Mouse (Mus musculus): Measurements from ENCODE around the gene Slc4a8.

Gene Slc4a8

GRCm38 (mm10) chr15:100832784-100833183, 71.2 kb downstream of the Slc4a8 start:
- DNase-seq, result no peak

DNA sequence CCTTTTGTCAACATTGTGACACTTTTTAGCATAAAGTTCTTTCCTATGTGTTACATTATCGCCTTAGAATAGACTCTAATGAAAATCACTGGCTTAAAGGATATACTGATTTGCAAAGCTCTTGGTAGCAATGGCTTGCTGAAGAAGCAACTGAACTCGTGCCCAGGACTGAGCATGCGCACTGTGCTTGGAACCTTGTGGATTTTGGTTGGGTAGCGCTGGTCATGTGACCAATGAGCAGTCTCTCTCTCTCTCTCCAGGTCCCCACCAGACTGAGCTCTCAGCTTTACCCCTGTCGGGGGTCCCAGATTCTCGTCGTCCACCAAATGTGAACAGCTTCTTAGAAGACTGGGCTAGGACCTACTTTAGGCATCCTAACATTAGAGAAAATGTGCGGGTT, 75.2 kb downstream of the Slc4a8 start:
- no peak for DNase-seq

GRCm38 (mm10) chr15:100838607-100839207, 77.2 kb downstream of the Slc4a8 start:
- peak; percentile 82 to 83 for DNase-seq

GRCm38 (mm10) chr15:100844336-100844735, 82.8 kb downstream of the Slc4a8 start:
- no peak for DNase-seq

GRCm38 (mm10) chr15:100845049-100845879, 83.7 kb downstream of the Slc4a8 start:
- DNase-seq, result peak; percentile 46 to 51

- DNase-seq, result no peak
Observed at GRCm38 (mm10) chr15:100847193-100847592, 85.6 kb downstream of the Slc4a8 start.

DNA sequence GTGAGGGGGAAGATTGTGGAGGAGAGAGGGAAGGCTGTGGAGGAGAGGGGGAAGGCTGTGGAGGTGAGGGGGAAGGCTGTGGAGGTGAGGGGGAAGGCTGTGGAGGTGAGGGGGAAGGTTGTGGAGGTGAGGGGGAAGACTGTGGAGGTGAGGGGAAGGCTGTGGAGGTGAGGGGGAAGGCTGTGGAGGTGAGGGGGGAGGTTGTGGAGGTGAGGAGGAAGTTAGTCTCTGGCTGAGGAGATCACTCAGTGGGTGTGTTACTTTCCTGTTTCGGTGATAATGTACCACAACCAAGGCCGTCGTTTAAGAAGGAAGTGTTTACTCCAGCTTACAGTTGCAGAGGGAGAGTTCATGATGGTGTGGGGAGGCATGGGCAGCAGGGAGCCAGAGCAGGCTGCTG, 96.0 kb downstream of the Slc4a8 start:
- no peak for DNase-seq

DNA sequence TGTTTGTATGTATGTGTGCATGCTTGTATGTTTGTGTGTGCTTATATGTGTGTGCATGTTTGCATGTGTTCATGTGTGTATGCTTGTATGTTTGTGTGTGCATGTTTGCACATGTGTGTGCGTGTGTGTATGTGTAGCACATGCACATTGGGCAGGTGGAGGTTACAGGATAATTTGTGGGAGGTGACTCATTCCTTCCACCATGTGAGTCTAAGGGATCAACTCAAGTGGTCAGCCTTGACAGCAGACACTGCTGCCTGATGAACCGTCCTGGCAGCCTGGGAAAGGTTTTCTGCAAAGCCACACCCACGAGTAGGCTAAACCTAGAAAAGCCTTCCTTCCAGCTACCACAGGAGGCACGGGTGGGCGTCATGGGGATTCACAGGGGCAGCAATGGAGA, 99.3 kb downstream of the Slc4a8 start:
- no peak for DNase-seq

GRCm38 (mm10) chr15:100865556-100865955, 104.0 kb downstream of the Slc4a8 start:
- peak; percentile 23 to 34 for DNase-seq

GRCm38 (mm10) chr15:100869558-100869957, 108.0 kb downstream of the Slc4a8 start, which contains the start of gene Scn8a:
Gene Scn8a (plus strand): TSS chr15:100869858.
- no peak for DNase-seq

DNA sequence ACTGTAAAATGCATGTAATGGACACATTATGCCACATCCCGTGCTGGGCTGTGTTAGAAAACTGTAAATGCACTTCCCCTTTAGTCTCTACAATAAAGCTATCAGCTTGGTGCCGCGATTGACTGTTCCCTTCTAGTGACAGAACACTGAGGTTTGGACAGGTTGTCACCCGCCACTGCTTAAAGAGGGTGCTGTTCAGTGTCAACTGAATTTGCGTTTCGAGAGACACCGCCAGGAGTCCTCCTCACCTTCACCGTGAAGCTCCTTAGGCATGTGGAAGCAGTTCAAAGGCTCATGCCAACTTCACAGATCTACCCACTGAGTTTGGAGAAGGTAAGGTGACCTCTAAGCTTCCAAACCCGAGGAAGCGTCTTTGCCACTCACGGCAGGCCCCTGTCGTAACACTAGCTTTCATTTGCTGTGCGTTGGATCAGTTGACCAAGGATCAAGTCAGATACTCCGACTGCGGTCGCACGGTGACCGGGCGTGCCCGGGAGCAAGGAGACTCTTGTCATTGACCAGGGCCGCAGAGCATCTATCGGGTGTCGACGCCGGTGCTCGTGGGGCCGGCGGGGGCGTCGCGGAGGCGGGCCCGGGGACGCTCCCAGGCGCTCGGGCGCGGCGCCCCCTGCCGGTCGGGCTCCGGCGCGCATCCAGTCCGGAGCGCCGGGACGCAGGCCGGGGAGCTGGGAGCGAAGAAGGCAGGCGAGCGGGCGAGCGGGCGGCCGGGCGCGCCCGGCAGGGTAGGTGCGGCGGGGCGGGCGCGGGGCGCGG, 108.6 kb downstream of the Slc4a8 start:
- peak; percentile 78 to 85 for DNase-seq

GRCm38 (mm10) chr15:100870775-100871106, 109.2 kb downstream of the Slc4a8 start:
- DNase-seq, result peak; percentile 72 to 80

DNA sequence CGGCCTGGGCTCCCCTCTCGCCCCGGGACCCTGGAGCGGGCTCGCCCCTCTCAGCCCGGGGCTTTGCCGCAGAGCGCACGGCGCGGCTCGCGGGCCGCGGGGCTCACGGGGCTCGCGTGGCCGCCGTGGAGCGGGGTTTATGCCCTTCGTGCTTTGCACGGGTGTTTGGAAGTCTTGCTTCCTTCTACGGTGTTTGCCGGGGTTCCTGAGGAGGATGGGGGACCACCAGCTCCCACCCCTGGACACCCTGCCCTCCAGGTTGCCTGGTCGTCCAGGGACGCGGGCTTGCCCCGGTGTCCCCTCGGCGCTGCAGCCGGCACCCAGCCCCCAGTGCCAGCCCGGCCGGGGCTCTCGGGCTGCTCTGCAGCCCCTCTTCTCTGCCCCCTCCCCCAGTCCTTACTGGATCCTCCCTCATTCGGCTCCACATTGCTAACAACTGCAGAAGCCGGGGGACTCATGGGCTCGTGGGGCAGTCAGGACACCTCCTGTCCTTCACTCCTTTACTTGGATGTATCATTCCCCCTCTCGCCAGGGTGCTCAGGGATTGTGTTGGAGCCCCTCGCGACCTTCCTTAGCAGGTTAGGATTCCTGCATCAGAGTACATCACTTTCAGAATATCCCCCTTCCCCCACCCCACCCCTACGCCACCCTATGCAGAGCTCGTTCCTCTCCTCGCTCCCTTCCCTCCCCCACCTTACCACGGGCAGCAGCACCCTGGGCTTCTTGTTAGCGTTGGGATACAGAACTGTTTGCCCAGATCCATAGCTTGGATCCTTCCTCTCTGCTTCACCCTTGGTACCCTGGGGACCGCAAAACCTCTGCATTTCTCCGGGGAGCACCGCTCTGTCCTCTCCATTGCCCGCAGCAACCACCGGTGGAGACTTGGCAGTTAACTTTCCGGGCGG, 109.8 kb downstream of the Slc4a8 start:
- DNase-seq, result peak; percentile 14 to 22

DNA sequence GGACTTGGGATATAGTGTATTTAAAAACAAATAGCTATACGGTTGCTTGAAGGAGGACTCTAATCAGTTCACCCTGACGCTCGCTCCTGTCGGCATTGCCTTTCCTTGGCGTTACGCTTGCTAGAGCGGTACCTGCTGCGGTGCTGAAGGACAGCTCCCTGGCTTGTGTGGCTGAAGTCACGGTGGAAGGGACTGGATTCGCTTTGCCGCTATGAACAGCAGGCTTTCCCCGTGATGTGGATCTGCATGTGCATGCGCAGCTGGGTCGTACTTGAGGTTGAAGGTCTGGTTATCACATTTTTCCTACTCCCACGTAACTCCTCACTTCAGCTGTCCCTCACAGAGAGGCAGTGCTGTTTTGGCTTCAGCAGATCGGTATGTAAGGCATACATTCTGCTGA, 111.6 kb downstream of the Slc4a8 start:
- DNase-seq, result peak; percentile 96
